Mouse (Mus musculus) E14TG2a.4 (cell line): Measurements from ENCODE around the gene Dbi.

Experiments
- H3K27me3 ChIP-seq: 2 replicates; pipeline ENCODE4 v1.6.1; 2014; ENCODE audit warnings: low read length, control low read depth; ENCODE audit not compliant: insufficient read depth
- H3K36me3 ChIP-seq: 2 replicates; pipeline ENCODE4 v1.6.1; 2014; ENCODE audit warnings: low read length, control low read depth; ENCODE audit not compliant: insufficient read depth
- H3K4me1 ChIP-seq: replicated peaks from 2 replicates; pipeline ENCODE4 v1.6.1; 2014; ENCODE audit warnings: low read depth, low read length, control low read depth
- H3K4me3 ChIP-seq: replicated peaks from 2 replicates; pipeline ENCODE4 v1.5.1; 2014; ENCODE audit warnings: mild to moderate bottlenecking, low read length
- H3K9me3 ChIP-seq: 2 replicates; pipeline ENCODE4 v1.6.1; 2014; ENCODE audit warnings: low read length, control low read depth
- CTCF ChIP-seq: conservative IDR thresholded peaks from 2 replicates; pipeline ENCODE4 v1.5.1; 2014; ENCODE audit warnings: low read length
- NANOG ChIP-seq: IDR thresholded peaks from 2 replicates; pipeline ENCODE4 v1.6.1; 2014; ENCODE audit warnings: borderline replicate concordance, low read length, mixed read lengths
- POU5F1 ChIP-seq: IDR thresholded peaks from 2 replicates; pipeline ENCODE4 v1.6.1; 2014; ENCODE audit warnings: low read length, borderline replicate concordance

Dbi gene

DNA sequence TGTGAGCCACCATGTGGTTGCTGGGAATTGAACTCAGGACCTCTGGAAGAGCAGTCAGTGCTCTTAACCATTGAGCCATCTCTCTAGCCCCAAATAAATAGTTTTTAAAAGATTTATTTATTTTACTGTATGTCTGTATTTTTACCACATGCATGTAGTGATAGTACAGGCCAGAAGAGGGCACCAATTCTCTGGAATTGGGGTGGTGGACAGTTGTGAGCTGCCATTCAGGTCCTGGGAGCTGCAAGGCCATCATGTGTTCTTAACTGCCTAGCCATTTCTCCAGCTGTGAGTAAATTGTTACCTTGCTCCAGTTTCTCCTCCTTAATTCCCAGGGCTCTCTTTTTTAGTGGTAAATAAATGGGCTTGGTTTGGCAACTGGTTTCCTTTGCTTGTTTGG lies 33.4 kb upstream of the Dbi start:
- Histone ChIP-seq H3K9me3 (no peaks in the 10 kb centered on the region), H3K4me1 (no peaks in the 10 kb centered on the region), H3K27me3 (no peaks in the 10 kb centered on the region), H3K36me3 (peaks cover 8% of the 10 kb centered on the region; the same call in 1 of the 2 replicates), H3K4me3 (no peak overlapping the region)
- TF ChIP-seq POU5F1 (no peak), CTCF (peak; percentile 43; the same call in 1 of the 2 replicates)

- TF ChIP-seq NANOG (no peak), CTCF (peak; percentile 35), POU5F1 (no peak)
- H3K4me1 ChIP-seq: peaks cover 12% of the 10 kb centered on the region
- peaks cover 8% of the 10 kb centered on the region; the same call in 1 of the 2 replicates for H3K36me3 ChIP-seq
- no peak overlapping the region for H3K4me3 ChIP-seq
- H3K9me3 ChIP-seq: no peaks in the 10 kb centered on the region
- H3K27me3 ChIP-seq: 0 out of 2 replicates have a peak, but pooled peaks cover 2% of the 10 kb centered on the region
Measured at GRCm38 (mm10) chr1:120146994-120147393, 26.1 kb upstream of the Dbi start.

DNA sequence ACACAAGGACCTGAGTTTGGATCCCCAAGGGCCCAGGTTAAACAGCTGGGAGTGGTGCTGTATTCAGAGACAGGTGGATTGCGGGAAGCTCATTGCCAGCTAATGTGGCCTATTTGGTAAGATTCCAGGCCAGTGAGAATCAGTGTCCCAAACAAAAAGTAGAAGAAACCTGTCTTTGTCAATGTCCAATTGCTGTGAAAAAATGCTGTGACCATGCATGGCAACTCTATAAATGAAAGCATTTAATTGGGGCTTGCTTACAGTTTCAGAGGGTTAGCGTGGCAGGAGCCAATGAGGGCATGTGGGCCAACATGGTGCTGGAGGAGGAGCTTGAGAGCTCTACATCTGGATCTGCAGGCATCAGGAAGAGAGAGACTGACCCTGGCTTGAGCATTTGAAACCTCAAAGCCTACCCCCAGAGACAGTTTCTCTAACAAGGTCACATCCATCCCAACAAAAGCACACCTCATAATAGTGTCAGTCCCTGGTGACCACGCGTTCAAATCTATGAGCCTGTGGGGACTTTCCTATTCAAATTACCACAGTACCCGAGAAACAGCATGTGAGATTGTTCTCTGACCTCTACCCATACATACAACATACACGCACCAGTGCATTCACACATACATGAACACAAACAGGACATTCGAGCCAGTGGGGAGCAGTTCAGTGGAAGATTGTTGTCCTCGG lies 24.8 kb upstream of the Dbi start:
- Histone ChIP-seq H3K4me3 (no peak overlapping the region), H3K36me3 (no peaks in the 10 kb centered on the region), H3K27me3 (0 out of 2 replicates have a peak, but pooled peaks cover 2% of the 10 kb centered on the region), H3K4me1 (peaks cover 12% of the 10 kb centered on the region), H3K9me3 (no peaks in the 10 kb centered on the region)
- TF ChIP-seq CTCF (no peak), POU5F1 (no peak), NANOG (no peak)

- Histone ChIP-seq H3K4me3 (no peak overlapping the region), H3K9me3 (no peaks in the 10 kb centered on the region), H3K27me3 (0 out of 2 replicates have a peak, but pooled peaks cover 2% of the 10 kb centered on the region), H3K4me1 (peaks cover 20% of the 10 kb centered on the region), H3K36me3 (no peaks in the 10 kb centered on the region)
- no peak for TF ChIP-seq NANOG
Measured at GRCm38 (mm10) chr1:120142551-120142950, 21.7 kb upstream of the Dbi start.

DNA sequence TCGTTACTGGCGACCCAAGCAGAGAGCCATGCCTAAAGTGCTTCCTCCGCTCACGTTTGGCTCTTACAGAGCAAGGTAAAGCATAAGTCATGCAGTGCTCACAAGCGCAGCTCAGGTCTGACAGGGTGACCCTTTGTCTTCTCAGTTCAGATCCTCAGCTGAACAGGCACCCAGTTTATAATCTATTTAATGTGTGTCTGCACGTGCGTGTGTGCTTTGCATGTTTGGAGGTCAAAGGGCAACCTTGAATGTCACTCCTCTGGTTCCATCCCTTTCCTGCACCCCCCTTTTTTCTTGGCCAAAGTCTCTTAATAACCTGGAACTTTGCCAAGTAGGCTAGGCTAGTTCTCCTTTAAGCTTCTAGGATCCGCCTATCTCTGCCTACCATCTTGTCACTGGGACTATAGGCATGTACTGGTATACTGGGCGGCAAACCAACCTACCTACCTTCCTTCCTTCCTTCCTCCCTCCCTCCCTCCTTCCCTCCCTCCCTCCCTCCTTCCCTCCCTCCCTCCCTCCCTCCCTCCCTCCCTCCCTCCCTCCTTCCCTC lies 19.3 kb upstream of the Dbi start:
- Histone ChIP-seq H3K4me1 (peaks cover 7% of the 10 kb centered on the region; the same call in 1 of the 2 replicates), H3K4me3 (no peak overlapping the region), H3K9me3 (no peaks in the 10 kb centered on the region), H3K27me3 (peaks cover 7% of the 10 kb centered on the region; the same call in 1 of the 2 replicates), H3K36me3 (no peaks in the 10 kb centered on the region)
- TF ChIP-seq POU5F1: no peak
- no peak for TF ChIP-seq CTCF
- no peak for TF ChIP-seq NANOG

DNA sequence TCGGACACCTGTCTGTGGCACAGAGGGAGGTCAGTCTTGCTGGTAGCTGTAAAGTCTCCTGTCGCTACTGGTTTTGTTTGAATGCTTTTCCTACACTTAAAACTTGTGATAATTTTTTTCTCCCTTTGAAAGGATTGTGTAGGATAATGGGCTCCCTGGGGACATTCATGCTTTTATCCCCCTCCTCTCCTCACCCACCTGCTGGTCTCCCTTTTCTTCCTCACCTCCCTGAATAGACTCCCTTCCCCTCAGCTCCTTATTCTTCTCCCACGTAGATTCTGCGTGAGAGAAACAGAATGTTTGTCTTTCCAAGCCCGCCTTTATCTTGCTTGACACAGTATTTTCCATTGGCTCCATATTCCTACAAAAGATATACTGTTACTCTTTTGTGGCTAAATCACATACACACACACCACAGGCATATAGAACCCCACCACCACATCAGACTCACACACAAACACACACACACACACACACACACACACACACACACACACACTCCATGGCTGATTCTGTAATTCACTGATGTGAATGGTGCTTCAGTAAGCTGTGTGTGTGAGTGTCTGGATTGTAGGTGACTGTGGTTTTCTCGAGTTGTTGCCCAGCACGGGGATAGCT lies 18.2 kb upstream of the Dbi start:
- no peaks in the 10 kb centered on the region for H3K9me3 ChIP-seq
- H3K4me1 ChIP-seq: peaks cover 7% of the 10 kb centered on the region; the same call in 1 of the 2 replicates
- no peaks in the 10 kb centered on the region for H3K36me3 ChIP-seq
- no peak for TF ChIP-seq POU5F1
- TF ChIP-seq NANOG: no peak
- no peak for TF ChIP-seq CTCF
- peaks cover 7% of the 10 kb centered on the region; the same call in 1 of the 2 replicates for H3K27me3 ChIP-seq
- no peak overlapping the region for H3K4me3 ChIP-seq

- H3K9me3 ChIP-seq: no peaks in the 10 kb centered on the region
- no peak for TF ChIP-seq POU5F1
- TF ChIP-seq NANOG: no peak
- TF ChIP-seq CTCF: no peak
- no peaks in the 10 kb centered on the region for H3K36me3 ChIP-seq
- peaks cover 5% of the 10 kb centered on the region; the same call in 1 of the 2 replicates for H3K27me3 ChIP-seq
- peaks cover 7% of the 10 kb centered on the region; the same call in 1 of the 2 replicates for H3K4me1 ChIP-seq
- no peak overlapping the region for H3K4me3 ChIP-seq
Measured at GRCm38 (mm10) chr1:120135934-120136786, 15.3 kb upstream of the Dbi start.

- Histone ChIP-seq H3K27me3 (peaks cover 4% of the 10 kb centered on the region; the same call in 1 of the 2 replicates), H3K9me3 (no peaks in the 10 kb centered on the region), H3K4me3 (no peak overlapping the region)
Measured at GRCm38 (mm10) chr1:120132376-120132775, 11.5 kb upstream of the Dbi start.

More at GRCm38 (mm10) chr1:120132376-120132775, 11.5 kb upstream of the Dbi start:
- TF ChIP-seq NANOG: no peak
- no peak for TF ChIP-seq CTCF
- TF ChIP-seq POU5F1: no peak
- Histone ChIP-seq H3K36me3 (no peaks in the 10 kb centered on the region), H3K4me1 (no peaks in the 10 kb centered on the region)
